Mouse (Mus musculus): ENCODE measurements around the gene Gm20388.

Gene Gm20388

DNA sequence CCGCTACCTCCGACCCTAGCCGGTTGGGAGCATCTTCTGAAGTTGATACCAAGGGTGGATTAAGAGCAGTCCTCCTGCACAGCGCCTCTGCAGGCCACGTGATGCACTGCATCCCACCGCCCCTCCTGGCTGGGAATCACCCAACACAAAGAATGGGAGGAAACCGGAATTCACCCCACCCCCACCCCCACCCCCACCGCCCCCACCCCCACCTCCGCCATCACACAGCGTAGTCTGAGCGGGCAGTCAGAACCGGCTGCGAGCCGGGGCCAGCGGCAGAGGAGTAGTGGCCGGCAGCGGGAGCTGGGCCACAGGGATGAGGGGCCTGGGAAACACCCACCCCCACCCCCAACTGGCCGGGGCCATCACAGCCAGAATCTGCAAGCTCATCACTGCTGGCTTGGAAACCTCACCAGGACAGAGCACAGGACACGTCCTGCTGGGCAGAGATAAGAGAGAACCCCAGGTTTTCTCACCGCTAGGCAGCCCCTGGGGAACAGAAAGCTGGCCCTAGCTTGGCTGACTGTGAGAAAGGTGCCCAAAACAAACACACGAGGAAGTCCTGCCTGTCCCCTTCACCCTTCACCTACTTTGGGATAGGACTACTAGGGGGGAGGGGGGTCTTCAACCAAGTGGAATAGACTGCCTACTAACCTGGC lies 1472.1 kb downstream of the Gm20388 start:
- DNase-seq = peak; percentile 16

GRCm38 (mm10) chr8:121385540-121385939 lies 1474.9 kb downstream of the Gm20388 start:
- DNase-seq = no peak

GRCm38 (mm10) chr8:121390608-121391007 lies 1480.0 kb downstream of the Gm20388 start:
- no peak for DNase-seq

DNA sequence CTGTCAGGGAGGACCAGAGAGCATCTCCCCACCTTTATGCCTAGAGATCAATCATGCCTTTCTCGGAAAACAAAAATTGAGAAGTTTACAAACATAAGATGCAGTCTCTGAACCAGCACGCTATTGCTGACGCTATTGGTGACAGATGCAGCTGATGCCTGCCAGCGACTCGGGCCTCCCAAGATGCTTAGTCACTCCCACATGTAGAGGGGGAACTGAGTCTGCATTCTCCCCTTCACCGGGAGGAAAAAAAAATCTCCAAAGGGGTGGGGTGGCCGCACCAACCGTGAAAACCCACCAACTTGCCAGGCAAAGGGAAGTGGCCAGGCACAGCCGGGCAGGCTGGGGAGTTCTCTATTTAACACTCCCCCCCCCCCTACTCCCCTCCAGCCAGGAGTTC lies 1480.6 kb downstream of the Gm20388 start:
- DNase-seq = no peak

GRCm38 (mm10) chr8:121391771-121392170 lies 1481.1 kb downstream of the Gm20388 start:
- DNase-seq = no peak

DNA sequence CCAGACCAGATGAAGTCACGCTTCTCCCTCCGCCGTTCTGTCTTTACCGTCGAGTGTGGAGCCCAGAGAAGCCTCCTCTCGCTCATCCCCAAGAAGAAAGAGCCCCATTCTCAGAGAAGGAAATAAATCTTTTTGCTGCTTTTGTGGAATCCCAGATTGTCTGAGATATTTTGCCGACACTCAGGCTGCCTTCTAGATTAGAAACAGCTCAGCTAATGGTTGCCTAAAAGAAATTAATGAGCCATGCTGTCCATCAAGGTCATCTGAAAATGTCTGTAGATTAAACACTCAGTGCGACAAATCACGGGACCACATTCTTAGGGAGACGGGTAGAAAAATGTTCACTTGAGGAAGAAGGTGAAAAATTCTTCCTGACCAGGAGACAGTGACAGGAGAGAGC lies 1481.8 kb downstream of the Gm20388 start:
- DNase-seq = no peak

DNA sequence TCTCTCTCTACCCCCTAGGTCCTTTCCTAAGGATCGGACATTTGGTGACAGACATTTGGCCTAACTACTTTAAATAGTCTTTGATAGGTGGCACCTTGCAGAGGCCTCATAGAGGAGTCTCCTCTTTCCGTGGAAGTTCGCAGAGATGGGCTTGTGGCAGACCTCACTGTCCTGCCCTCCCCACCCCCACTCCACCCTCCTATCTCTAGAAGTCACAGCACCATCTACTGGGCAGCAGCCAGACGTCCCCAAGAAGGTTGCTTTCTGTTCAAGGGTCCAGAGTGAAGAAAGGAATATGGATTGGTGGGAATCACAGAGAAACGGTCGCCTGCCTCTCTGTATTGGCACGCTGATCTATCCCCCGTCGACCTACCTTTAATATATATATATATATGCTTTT lies 1482.5 kb downstream of the Gm20388 start:
- no peak for DNase-seq

GRCm38 (mm10) chr8:121394686-121395085 lies 1484.0 kb downstream of the Gm20388 start:
- DNase-seq = no peak

DNA sequence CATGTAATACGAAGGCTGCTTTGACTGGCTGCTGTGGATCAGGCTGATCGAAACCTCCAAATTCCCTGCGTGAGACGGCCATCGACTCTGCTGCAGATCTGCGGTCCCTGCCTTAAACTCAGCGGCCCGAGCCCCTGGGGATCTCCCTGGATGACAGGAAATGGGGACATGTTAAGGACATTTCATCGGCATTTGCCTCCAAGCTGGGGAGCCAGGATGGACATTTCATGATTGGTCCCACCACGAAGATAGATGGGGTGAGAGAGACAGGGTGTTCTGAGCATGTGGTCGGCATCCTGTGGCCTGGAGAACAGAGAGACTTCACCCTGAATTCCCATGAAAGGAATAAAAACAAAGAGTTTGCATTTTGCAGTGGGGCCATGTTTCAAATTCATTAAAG lies 1484.7 kb downstream of the Gm20388 start:
- no peak for DNase-seq

- DNase-seq = no peak
These were observed 1485.5 kb downstream of the Gm20388 start for GRCm38 (mm10) chr8:121396151-121396550.

- no peak for DNase-seq
These were observed 1486.6 kb downstream of the Gm20388 start for GRCm38 (mm10) chr8:121397201-121397698.

GRCm38 (mm10) chr8:121398081-121398480 lies 1487.4 kb downstream of the Gm20388 start:
- DNase-seq = no peak

DNA sequence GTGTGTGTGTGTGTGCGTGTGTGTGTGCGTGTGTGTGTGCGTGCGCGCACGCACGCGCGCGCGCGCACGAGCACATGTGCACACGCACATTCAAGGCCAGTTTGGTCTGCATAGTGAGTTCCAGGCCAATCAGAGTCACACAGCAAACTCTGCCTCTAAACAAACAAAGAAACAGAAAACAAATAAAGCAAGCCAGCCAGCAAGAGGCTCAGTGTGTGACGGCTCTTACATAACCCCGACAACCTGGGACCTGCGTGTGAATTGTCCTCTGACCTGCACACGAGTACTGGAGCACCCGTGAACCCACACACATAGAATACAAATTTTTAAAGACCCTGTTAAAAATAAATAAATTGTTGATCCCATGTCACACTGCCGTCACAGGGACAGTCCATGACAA lies 1488.1 kb downstream of the Gm20388 start:
- no peak for DNase-seq

DNA sequence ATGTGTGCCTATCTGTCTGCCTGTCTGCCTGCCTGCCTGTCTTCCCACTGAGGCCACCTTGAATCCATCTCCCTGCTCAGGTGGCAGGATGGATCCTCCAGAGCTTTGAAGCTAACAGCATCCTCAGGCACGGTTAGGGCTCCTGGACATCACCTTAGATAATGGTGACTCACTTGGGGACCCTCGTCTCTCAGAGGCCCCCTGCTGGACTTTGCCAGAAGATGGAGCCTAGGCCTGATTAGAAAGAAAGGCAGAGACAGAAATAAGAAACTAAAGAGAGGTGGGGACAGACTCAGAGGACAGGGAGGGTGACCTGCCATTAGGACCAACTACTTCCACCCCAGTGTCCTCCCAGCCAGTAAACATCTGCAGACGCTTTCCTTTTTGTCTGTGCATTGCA lies 1488.5 kb downstream of the Gm20388 start:
- no peak for DNase-seq

DNA sequence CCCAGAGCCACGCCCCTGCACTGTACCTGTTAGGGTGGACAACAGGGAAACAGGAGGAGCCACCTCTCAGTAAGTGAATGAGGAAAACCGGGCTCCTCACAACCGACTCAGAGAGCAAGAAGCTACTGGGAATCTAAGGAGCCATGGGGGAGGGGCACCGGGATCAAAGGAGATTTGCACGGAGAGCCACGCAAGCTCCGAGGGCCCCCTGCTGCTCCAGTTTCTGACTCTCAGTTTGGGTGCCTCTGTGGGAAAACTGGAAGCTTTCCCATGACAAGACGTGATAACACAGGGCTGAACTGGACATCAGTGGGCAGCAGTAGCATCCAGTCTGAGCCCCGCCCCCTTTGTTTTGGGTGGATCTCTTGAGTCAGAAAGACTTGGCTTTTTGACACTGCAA lies 1489.9 kb downstream of the Gm20388 start:
- no peak for DNase-seq

GRCm38 (mm10) chr8:121403821-121404220 lies 1493.2 kb downstream of the Gm20388 start:
- DNase-seq = no peak

- no peak for DNase-seq
These were observed 1507.4 kb downstream of the Gm20388 start for GRCm38 (mm10) chr8:121418081-121418480.

DNA sequence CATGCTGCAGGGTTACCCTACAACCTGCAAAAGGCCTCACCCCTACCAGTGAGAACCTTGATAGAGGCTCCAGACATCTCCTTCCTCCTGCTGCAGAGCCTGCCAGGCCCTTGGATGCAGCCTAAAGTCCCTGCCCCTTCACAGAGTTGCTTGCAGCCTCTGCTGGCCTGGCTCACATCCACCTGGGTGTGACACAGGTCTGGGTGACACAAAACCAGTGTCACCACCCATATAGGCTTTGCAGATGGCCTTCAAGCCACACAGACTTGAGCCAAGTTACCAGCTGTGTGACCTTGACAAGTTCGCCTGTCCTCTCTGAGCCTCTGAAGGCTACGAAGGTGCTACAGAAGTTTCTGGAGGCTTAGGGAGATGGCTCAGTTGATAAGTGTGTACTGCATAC lies 1508.9 kb downstream of the Gm20388 start:
- DNase-seq = no peak

DNA sequence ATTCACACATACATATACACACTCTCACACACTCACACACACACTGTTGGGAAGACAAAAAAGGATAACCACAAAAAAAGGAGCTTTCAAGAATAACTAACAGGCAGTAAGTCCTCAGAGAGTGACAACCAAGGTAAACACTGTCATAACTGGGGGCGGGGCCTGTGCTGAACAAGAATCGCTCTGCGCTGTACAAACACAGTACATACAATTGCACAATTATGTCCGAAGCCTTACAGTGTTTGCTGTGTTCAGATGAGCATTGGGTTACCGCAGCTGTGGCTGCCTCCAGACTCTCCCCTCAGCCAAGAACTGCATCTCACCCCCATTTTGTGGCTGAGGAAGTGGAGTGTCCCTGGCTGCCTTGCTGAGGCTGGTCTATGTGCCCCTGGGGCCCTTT lies 1510.4 kb downstream of the Gm20388 start:
- DNase-seq = no peak

- no peak for DNase-seq
These were observed 1513.4 kb downstream of the Gm20388 start for GRCm38 (mm10) chr8:121424080-121424479.

DNA sequence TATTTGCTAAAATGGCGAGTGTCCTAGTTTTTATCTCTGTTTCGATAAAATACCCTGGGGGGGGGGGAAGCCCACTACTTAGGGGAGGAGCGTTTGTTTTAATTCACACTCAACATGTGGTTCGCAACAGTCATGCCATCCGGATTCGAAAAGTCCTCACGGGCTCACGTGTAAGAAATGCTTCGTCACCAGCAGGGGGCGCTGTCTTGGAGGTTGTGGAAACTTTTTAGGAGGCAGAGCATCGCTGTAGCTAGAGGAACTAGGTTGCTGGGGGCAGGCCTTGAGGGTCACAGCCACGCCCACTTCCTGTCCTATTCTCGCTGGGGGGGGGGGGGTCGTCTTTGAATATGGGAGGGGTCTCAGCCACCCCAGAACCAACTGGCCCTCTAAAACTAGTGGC lies 1514.0 kb downstream of the Gm20388 start:
- no peak for DNase-seq

- no peak for DNase-seq
These were observed 1520.9 kb downstream of the Gm20388 start for GRCm38 (mm10) chr8:121431499-121431898.

DNA sequence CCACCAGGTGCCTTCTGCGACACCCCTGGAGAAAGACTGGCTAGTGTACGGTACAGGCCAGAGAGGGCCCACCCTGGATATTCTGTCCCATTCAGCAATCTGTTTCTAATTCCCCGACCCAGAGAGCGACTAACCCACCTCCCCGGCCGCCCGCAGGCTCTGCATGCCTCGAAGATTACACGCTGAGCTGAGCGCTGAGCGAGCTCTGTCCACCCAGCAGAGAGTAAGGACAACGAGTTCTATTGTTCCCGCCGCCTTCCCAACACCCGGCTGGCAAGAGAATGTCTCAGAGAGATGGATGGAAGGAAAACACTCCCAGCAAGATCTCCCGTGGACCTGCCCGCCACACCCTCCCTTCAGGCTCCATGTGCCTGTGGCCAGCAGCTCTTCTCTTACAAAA lies 1522.8 kb downstream of the Gm20388 start:
- DNase-seq = no peak

- no peak for DNase-seq
These were observed 1526.0 kb downstream of the Gm20388 start for GRCm38 (mm10) chr8:121436656-121437055.

DNA sequence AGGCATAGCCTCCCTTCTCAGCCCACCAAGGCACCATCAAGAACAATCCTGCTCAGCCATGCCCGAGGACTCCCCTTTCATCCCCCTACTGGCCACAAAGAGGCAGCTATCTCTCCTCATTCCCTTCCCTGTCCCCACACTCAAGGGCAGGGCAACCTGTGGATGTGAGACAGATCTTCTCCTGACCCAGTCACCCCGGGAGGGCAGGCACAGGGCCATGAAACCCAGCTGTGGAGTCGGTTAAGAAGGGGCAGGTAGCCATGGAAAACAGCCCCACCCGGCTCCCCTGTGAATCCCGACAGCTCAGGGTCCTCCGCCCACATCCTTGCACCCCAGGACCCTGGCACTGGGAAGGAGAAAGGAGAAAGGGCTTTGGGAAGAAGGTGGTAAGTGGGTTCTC lies 1526.9 kb downstream of the Gm20388 start:
- DNase-seq = peak; percentile 24
